Mouse (Mus musculus): ENCODE results near the gene Sars2. TPM values are rescaled to one million over a fixed set of nuclear protein-coding genes. Genes with fewer than 3 reads are reported as not detected.

The Sars2 gene
- polyA plus RNA-seq, 1 experiment from 2014 or later = 22.4 TPM

DNA sequence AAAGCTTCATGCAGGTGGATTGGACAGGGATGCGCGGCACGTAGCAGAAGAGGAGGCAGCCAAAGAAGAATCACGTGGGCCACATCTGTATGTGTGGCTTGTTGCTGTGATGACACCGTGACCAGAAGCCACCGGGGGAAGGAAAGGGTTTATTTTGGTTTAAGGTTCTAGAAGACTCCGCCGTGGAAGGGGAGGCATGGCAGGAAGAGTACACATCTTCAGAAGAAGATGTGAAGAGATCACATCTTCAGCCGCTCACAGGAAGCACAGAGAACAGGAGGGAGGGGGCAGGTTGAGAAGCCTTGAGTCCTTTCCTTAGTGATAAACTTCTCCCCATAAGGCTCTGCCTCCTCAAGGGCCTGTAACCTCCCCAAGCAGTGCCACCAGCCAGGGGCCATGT lies 58.2 kb downstream of the Sars2 start:
- Histone ChIP-seq H3K36me3 (no peaks in the 10 kb centered on the region), H3K9me3 (no peaks in the 10 kb centered on the region), H3K27me3 (0 out of 2 replicates have a peak, but pooled peaks cover 8% of the 10 kb centered on the region), H3K4me1 (replicated peaks) (peaks cover 18% of the 10 kb centered on the region), H3K4me2 (replicated peaks) (no peak overlapping the region), H3K9ac (replicated peaks) (no peak overlapping the region), H3K4me3 (replicated peaks) (no peak overlapping the region), H3K27ac (no peak overlapping the region)
- whole genome bisulfite sequencing = 95% methylated on average over 9 of the region's 9 CpGs
- no peak for ATAC-seq

DNA sequence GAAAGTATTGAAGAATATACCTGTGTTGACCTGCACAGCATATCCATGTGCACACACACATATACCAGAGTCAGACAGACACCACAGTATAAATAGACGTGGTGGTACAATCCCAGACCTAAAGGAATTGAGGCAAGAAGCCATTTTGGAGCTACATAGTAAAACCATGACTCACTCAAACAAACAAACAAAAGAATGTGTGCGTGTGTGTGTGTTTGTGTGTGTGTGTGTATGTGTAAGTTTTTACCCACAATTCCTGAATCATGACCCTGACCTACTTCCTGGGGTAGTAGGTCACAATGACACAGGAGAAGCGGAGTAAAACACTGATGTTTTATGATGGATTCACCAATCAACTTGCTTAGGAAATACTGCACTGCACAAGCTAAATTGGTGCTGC lies 59.7 kb downstream of the Sars2 start:
- Histone ChIP-seq H3K27ac (no peak overlapping the region), H3K4me3 (replicated peaks) (no peak overlapping the region), H3K9me3 (no peaks in the 10 kb centered on the region), H3K4me1 (replicated peaks) (peaks cover 17% of the 10 kb centered on the region), H3K4me2 (replicated peaks) (no peak overlapping the region), H3K9ac (replicated peaks) (no peak overlapping the region), H3K27me3 (no peaks in the 10 kb centered on the region), H3K36me3 (no peaks in the 10 kb centered on the region)
- WGBS = 85% methylated on average over 3 of the region's 3 CpGs
- no peak for ATAC-seq

DNA sequence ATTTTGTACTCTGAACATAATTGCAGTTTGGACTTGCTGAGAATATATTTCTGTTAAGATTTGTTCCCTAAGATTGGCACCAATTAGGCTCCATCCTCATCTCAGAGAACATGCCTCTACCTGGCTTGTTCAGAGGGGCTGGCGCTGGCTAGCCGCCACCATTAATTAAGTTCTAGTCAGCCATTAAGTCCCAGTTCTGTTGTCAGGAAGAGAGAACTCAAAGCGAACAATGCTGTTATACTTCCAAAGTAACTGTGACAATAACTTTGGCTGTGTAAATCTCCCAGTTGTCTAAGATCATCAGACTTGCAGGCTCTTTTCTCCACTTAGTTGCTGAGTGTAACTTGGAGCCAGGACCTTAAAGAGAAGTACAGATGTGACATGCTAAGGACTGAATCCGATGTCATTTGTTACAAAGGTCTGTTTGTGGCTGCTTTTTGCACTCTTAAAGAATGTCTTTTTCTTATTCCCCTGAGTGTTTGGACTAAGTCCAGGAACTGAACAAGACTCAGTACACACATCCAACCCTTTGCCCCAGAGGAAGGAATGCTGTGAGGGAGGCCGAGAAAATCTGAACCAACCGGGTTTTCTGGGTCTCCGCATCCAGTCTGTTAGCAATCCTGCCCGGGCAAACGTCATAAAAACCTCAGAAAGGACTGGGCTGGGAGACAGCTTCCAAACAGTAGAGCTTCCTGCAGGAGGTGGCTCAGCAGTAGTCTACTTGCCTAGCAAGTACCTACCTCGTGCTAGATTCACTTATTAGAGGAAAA lies 60.3 kb downstream of the Sars2 start:
- ATAC-seq = no peak
- Histone ChIP-seq H3K4me1 (replicated peaks) (peaks cover 11% of the 10 kb centered on the region), H3K4me2 (replicated peaks) (no peak overlapping the region), H3K27me3 (no peaks in the 10 kb centered on the region), H3K36me3 (no peaks in the 10 kb centered on the region), H3K4me3 (replicated peaks) (no peak overlapping the region), H3K9me3 (no peaks in the 10 kb centered on the region), H3K9ac (replicated peaks) (no peak overlapping the region), H3K27ac (no peak overlapping the region; the same call in 1 of the 2 replicates)
- WGBS = 30% methylated on average over 10 of the region's 10 CpGs

DNA sequence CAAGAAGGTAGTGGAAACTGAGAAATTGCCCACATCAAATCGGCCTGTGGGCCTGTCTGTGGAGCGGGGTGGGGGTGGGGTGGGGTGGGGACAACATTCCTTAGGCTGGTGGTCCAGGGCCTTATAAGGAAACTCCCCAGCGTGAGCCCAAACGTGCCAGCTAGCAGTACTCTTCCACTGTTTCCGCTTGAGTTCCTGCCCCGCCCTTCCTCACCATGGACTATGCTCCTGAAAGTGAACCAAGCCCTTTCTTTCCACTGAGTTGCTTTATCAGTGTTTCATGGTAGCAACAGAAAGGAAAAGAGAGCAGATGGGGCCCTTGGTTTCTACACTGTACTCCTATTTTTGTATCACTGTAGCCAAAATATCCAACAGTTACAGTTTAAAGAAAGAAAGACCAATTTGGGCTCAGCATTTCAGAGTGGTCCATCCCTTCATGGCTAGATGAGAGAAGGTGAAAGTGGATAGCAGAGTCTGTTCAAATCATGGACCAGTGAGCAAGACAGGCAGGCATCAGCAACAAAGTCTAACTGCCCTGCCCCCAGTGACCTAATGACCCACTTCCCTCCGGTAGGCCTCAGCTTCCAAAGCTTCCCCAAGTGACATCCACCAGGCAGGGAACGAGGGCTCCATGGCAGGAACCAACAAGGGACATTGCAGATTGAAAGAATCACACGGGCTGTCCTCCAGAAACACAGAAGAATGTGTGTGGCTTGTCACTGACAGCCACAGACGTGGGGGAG lies 61.2 kb downstream of the Sars2 start:
- no peak overlapping the region for H3K4me2 ChIP-seq (replicated peaks)
- WGBS = 9% methylated on average over 10 of the region's 10 CpGs

More for the DNA sequence above, 61.2 kb downstream of the Sars2 start:
- Histone ChIP-seq H3K27ac (no peak overlapping the region; the same call in 1 of the 2 replicates), H3K4me1 (replicated peaks) (peaks cover 17% of the 10 kb centered on the region), H3K9ac (replicated peaks) (no peak overlapping the region), H3K9me3 (no peaks in the 10 kb centered on the region), H3K4me3 (replicated peaks) (no peak overlapping the region), H3K27me3 (no peaks in the 10 kb centered on the region), H3K36me3 (no peaks in the 10 kb centered on the region)
- no peak for ATAC-seq

Other genes starting within 250 kb of the Sars2 start
- not detected in 2 replicates for gene Ifnl2, start 231.5 kb upstream of the Sars2 start, polyA plus RNA-seq (2015; fragmentation: Nextera tagmentation; extraction: Ambion mirVana)
- not detected in 2 replicates for gene Ifnl3, start 219.2 kb upstream of the Sars2 start, polyA plus RNA-seq (2015; fragmentation: Nextera tagmentation; extraction: Ambion mirVana)
- not detected in 2 replicates for gene Sycn, start 201.1 kb upstream of the Sars2 start, polyA plus RNA-seq (2015; fragmentation: Nextera tagmentation; extraction: Ambion mirVana)
- gene Nccrp1, start 194.7 kb upstream of the Sars2 start, polyA plus RNA-seq (2015; fragmentation: Nextera tagmentation; extraction: Ambion mirVana) = not detected in 2 replicates
- 20.0 and 25.7 TPM in 2 replicates for gene Samd4b, start 143.8 kb upstream of the Sars2 start, polyA plus RNA-seq (2015; fragmentation: Nextera tagmentation; extraction: Ambion mirVana)
- 25.6 and 28.0 TPM in 2 replicates for gene Pak4, start 143.8 kb upstream of the Sars2 start, polyA plus RNA-seq (2015; fragmentation: Nextera tagmentation; extraction: Ambion mirVana)
- not detected in 2 replicates for gene Acp7, start 110.7 kb upstream of the Sars2 start, polyA plus RNA-seq (2015; fragmentation: Nextera tagmentation; extraction: Ambion mirVana)
- 5.7 and 5.8 TPM in 2 replicates for gene Fbxo27, start 49.1 kb upstream of the Sars2 start, polyA plus RNA-seq (2015; fragmentation: Nextera tagmentation; extraction: Ambion mirVana)
- gene Fbxo17, start 25.2 kb upstream of the Sars2 start, polyA plus RNA-seq (2015; fragmentation: Nextera tagmentation; extraction: Ambion mirVana) = 3.3 and 4.0 TPM in 2 replicates
- 108 and 112 TPM in 2 replicates for gene Mrps12, start 172 bp upstream of the Sars2 start, polyA plus RNA-seq (2015; fragmentation: Nextera tagmentation; extraction: Ambion mirVana)
- gene Ccer2, start 14.2 kb downstream of the Sars2 start, polyA plus RNA-seq (2015; fragmentation: Nextera tagmentation; extraction: Ambion mirVana) = 0.26 and 0.58 TPM in 2 replicates
- 102 and 108 TPM in 2 replicates for gene Sirt2, start 24.7 kb downstream of the Sars2 start, polyA plus RNA-seq (2015; fragmentation: Nextera tagmentation; extraction: Ambion mirVana)
- gene Nfkbib, start 25.5 kb downstream of the Sars2 start, polyA plus RNA-seq (2015; fragmentation: Nextera tagmentation; extraction: Ambion mirVana) = 52.7 and 56.7 TPM in 2 replicates
- gene Rinl, start 47.0 kb downstream of the Sars2 start, polyA plus RNA-seq (2015; fragmentation: Nextera tagmentation; extraction: Ambion mirVana) = 1.9 and 2.3 TPM in 2 replicates
- gene Hnrnpl, start 66.5 kb downstream of the Sars2 start, polyA plus RNA-seq (2015; fragmentation: Nextera tagmentation; extraction: Ambion mirVana) = 238 and 239 TPM in 2 replicates
- gene Ech1, start 83.2 kb downstream of the Sars2 start, polyA plus RNA-seq (2015; fragmentation: Nextera tagmentation; extraction: Ambion mirVana) = 69.4 and 71.6 TPM in 2 replicates
- 4.5 and 5.8 TPM in 2 replicates for gene Lgals4, start 91.9 kb downstream of the Sars2 start, polyA plus RNA-seq (2015; fragmentation: Nextera tagmentation; extraction: Ambion mirVana)
- 8.5 and 9.8 TPM in 2 replicates for gene Lgals7, start 121.9 kb downstream of the Sars2 start, polyA plus RNA-seq (2015; fragmentation: Nextera tagmentation; extraction: Ambion mirVana)
- 0.62 and 0.70 TPM in 2 replicates for gene Capn12, start 139.4 kb downstream of the Sars2 start, polyA plus RNA-seq (2015; fragmentation: Nextera tagmentation; extraction: Ambion mirVana)
- gene Actn4, start 220.3 kb downstream of the Sars2 start, polyA plus RNA-seq (2015; fragmentation: Nextera tagmentation; extraction: Ambion mirVana) = 120 and 132 TPM in 2 replicates
- 318 and 323 TPM in 2 replicates for gene Eif3k, start 239.9 kb downstream of the Sars2 start, polyA plus RNA-seq (2015; fragmentation: Nextera tagmentation; extraction: Ambion mirVana)
- gene Map4k1, start 240.1 kb downstream of the Sars2 start, polyA plus RNA-seq (2015; fragmentation: Nextera tagmentation; extraction: Ambion mirVana) = 4.5 and 5.0 TPM in 2 replicates